Mouse (Mus musculus) spleen, adult 2 months (tissue): ENCODE data around the gene Rhob.

Source experiments
- CTCF ChIP-seq: fragments of 200-500 bp; IDR thresholded peaks from 2 replicates; pipeline ENCODE4 v1.5.1; 2011; ENCODE audit warnings: mild to moderate bottlenecking, inconsistent platforms; ENCODE audit not compliant: insufficient read depth, insufficient read length, insufficient replicate concordance; ENCODE audit errors: extremely low read depth
- POLR2A ChIP-seq: fragments of 200-500 bp; IDR thresholded peaks from 2 replicates; pipeline ENCODE4 v1.6.1; 2011; ENCODE audit warnings: low read depth, low read length, inconsistent platforms

GRCm38 (mm10) chr12:8451571-8452485 is 48.0 kb downstream of the Rhob start:
- no peak for TF ChIP-seq POLR2A
- no peak for TF ChIP-seq CTCF
